Mouse (Mus musculus): ENCODE data around the gene Hoxd13.

The Hoxd13 gene

DNA sequence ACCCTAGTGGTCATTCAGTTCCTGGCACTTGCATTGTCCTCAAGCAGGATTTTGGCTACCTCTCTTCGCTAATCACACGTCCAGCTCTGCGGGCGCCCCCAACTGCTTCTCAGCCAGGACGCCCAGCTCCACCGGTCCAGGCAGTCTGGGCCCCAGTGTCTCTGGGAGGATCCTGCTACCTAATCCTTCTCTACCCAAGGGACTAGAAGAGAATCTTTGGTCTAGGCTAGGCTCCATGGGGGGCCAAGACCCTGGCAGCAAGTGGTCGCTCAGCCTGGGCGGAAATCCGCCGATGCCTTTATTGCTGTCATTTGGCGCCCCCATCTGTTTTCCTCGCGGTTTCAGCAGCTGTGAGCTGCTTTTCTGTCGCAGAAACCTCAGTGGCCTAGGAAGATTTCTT lies 6.4 kb upstream of the Hoxd13 start:
- no peak for DNase-seq (ENCODE audit: low read depth, low spot score)

DNA sequence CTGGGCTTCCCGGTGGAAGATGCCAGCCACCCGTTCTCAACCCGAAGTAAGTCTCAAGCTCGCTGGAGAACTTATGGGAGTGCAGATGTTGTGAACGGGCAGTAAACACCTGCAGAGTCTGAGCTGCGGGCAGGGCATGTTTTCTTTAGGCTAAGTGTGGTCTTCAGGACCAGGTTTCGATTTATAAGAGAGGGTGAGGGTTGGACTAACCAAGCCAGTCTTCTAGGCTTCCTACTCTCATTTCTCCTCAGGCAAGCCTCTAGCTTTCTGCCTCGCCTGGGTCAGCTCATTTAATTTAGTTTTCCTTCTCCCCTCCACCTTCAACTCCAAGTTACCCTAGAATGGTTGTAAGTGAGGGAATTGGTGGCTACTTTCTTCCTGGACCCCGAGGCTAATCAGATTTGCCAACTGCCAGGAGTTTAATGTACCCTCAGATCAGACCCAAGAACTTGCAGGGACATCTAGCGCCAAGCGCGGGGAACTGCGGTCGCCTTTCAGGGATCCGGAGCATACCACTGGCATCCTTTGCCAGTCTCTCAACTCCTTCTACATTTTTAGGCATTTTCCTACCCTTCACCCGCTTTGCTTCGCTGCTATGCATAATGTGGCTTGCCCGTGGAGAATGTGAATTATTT lies 4.7 kb upstream of the Hoxd13 start:
- no peak for DNase-seq (ENCODE audit: low read depth, low spot score)

DNA sequence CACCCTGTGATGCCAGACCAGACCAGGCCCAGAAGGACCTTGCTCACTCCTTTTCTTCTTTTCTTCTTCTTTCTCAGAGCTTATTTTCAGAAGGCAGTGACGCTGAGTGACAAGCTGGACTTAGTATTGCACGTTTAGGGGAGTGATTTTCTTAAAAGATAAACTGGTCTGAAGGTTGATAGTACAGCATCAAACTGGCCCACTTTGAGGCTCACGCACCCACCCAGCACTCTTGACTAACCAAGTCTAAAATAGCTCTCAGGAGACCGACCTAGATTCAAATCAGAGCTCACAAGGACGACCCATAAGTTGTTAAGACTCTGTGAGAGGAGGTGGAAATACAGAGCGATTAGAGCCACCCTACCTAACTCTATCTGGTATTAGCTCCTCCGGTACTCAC lies 1.7 kb upstream of the Hoxd13 start:
- no peak for DNase-seq (ENCODE audit: low read depth, low spot score)

DNA sequence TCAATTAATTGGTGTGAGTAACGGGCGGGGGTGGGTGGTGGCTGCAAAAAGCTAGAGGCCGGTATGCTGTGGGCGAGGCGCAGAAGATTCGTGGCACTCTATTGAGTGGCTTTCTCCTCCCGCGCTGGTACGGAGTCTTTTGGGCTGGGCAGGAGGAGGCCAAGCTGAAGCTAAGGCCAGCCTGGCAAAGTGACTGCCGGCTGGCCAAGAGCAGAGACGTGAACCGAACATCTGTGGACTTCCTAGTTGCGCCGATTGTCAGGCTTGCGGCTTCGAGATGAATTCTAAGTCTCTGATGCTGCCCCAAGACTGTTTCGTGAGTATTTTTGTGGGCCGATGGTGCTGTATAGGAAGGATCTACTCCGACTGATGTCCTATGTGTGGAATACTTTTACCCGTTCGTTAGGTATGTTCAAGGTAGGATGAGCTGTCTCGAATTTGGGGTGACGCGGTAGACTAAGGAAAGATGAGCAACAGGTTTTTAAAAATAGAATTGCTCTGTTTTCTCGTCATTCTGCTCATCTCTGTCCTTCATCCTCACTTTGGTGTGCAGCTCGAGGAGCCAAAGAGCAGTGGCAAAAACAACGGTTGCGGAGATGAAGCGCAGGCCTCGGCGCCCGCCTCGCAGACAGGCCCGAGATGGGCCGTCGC lies 794 bp upstream of the Hoxd13 start:
- DNase-seq (ENCODE audit: low read depth, low spot score): no peak

DNA sequence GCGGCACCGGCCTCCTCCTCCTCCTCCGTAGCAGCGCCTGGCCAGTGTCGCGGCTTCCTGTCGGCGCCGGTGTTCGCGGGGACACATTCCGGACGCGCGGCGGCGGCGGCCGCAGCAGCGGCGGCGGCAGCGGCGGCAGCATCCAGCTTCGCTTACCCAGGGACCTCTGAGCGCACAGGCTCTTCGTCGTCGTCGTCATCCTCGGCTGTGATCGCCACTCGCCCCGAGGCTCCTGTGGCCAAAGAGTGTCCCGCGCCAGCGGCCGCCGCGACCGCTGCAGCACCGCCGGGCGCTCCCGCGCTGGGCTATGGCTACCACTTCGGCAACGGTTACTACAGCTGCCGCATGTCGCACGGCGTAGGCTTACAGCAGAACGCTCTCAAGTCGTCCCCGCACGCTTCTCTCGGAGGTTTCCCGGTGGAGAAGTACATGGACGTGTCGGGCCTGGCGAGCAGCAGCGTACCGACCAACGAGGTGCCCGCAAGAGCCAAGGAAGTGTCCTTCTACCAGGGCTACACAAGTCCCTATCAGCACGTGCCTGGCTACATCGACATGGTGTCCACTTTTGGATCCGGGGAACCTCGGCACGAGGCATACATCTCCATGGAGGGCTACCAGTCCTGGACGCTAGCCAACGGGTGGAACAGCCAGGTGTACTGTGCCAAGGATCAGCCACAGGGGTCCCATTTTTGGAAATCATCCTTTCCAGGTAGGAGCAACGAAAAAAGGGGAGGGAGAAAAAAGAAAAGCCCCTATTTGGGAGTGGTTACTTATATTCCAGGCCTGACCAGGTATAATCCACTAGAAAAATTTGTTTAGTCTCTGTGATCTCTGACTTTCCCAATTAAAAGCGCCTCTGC lies 490 bp downstream of the Hoxd13 start:
- no peak for DNase-seq (ENCODE audit: low read depth, low spot score)

DNA sequence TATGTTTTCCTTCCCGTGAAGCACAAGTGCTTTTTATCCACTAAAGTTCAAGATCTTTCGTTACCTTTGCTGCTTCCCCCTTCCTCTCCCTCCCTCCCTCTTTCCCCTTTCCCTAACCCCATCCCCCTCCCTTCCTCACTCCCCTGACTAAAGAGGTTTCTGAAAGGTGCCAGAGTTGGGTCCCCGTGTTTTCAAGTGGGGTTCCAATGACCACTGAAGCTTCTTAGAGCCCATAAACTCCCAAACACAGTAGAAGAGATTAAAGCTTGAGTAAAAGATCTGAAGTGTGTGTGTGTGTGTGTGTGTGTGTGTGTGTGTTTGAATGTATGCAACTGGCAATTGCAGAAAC lies 1.1 kb downstream of the Hoxd13 start:
- no peak for DNase-seq (ENCODE audit: low read depth, low spot score)

DNA sequence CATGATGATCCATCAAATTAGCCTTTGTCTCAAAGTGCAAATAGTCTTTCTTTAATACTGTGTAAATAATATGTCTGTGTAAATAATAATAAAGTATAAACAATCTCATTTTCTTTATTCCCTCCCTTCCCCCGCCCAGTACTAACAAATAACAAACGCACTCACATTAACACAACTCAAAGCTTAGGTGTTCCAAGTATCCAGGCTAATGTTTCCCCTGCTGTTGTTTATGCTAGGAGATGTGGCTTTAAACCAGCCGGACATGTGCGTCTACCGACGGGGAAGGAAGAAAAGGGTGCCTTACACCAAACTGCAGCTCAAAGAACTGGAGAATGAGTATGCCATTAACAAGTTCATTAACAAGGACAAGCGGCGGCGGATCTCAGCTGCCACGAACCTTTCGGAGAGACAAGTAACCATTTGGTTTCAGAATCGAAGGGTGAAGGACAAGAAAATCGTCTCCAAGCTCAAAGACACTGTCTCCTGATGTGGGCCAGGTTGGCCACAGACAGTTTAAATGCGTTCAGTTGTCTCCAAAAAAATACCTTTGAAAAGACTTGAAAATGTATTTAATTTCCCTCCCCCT lies 1.6 kb downstream of the Hoxd13 start:
- no peak for DNase-seq (ENCODE audit: low read depth, low spot score)

DNA sequence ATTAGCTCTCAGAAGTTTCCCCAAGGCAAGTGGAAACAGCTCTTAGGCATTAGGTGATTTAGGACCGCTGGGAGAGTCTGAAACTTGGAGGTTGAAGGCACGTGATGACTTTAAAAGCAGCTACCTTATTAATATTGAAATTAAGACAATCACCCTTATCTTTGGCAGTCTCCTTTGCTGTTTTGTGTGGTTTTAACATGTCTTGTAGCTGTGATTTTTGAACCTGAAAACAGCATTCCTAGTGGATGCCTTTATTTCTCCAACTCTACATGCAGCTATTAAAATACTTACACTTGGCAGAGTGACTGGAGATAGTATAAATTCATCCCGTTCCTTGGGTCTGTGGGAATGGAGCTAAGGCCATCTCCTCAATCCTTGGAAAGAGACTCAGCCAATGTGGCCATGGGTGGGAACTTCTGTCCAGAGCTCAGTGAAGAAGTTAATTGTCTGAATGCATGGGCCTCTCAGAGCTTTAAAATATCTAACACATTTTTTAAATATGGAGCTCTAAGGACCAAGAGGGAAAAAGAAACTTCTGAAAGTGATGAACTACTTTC lies 2.6 kb downstream of the Hoxd13 start:
- DNase-seq (ENCODE audit: low read depth, low spot score): no peak

DNA sequence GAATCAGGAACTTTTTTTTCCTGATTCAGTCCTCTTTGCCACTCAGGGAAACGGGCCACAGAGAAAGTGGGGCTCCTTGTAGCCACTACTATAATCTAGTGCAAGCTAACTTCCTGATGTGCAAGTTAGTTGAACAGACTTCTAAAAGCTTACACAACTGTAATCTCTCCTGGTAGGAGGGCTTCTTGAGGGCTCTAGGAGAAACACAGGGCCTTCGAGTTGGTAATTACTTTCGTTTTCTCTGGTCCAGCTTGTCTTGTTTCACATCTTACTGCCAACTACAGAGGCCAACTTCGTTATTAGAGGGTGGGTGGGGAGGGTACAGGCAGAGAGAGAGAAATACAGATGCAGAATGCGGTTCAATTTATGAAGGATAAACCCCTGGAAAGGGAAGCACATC lies 3.7 kb downstream of the Hoxd13 start:
- DNase-seq (ENCODE audit: low read depth, low spot score): no peak

DNA sequence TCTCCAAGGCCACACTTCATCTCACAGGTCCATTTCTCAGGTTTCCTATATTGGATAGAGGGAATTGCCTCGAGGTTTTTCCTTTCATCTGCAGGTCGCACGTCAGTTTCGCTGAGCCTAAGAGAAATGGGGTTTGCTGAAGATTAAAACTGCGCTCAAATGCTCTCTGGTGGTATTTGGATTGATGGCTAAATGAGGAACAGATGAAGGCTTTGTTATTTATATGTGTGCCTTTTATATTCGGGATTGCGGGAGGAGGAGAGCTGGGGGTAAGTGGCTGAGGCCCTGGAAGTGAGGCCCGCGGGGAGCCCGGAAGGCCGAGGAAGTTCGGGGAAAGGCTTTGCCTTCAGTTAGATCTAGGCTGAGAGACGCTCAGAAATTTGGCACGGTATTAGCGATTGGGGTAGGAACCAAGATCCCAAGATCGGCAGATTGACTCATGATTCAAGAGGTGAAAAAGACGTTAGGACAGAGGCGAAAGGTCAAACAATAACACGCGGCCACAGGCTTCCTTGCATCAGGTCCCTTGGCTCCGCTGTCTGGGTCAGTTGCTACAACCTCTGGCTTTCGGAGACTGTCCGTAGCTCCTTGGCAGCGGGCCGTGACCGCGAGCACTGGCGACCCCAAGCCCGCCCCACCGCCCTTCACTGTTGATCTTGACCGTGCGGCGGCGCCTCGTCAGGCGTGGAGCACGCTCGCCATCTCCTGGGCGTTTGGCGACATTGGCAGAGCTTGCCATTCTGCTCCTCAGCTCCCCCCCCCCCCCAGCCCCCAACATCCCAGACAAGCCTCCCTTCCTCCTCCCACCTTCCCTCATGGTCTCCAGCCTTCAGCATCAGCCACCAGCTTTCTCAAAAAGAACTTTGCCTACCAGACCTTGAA lies 4.6 kb downstream of the Hoxd13 start:
- DNase-seq (ENCODE audit: low read depth, low spot score): no peak

DNA sequence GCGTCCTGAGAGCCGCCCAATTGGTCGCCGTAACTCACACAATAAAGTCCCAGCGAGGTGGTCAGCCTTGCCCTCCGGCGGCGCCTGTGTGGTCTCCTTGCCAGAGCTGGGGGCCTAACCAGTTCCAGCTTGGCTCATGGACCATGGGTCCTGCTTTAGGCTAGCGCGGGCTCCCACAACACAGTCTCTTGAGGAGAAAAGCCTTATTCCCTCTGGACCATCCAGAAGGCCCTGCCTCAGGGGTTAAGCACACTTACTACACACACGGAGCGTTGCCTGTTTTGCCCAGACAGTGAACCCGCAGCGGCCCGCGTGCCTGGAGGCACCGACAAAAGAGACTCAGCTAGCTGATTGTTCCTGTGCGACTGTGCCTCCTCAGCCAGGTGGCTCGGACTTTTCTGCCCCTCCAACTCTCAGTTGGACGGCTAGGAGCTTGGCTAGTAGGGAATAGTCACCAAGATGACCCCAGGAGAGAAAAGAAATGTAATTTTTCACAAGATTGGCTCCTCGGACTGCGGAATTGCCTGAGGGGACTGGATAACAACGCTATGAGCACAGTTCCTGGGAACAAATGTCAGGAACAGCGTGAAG lies 5.8 kb downstream of the Hoxd13 start:
- no peak for DNase-seq (ENCODE audit: low read depth, low spot score)

DNA sequence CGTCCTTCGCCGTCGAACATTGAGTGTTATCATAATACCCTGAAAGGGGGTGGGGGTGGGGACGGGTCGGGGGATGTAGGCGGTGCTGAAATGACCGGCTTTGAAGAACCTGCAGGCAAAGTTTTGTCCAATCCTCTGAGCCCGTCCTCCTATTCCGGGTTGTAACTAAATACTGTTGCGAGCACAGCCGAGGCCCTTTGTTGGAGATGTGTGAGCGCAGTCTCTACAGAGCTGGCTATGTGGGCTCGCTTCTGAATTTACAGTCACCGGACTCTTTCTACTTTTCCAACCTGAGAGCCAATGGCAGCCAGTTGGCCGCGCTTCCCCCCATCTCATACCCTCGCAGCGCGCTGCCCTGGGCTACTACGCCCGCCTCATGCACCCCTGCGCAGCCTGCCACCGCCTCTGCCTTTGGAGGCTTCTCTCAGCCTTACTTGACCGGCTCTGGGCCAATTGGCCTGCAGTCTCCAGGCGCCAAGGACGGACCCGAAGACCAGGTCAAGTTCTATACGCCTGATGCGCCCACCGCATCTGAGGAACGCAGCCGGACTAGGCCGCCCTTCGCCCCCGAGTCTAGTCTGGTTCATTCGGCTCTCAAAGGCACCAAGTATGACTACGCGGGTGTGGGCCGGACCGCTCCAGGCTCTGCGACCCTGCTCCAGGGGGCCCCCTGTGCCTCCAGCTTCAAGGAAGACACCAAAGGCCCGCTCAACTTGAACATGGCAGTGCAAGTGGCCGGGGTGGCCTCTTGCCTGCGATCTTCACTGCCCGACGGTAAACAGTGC lies 7.0 kb downstream of the Hoxd13 start, which contains the start of gene Hoxd12:
Hoxd12 (plus strand) TSS at position 133 of the 785 bp plus-strand sequence.
- no peak for DNase-seq (ENCODE audit: low read depth, low spot score)

DNA sequence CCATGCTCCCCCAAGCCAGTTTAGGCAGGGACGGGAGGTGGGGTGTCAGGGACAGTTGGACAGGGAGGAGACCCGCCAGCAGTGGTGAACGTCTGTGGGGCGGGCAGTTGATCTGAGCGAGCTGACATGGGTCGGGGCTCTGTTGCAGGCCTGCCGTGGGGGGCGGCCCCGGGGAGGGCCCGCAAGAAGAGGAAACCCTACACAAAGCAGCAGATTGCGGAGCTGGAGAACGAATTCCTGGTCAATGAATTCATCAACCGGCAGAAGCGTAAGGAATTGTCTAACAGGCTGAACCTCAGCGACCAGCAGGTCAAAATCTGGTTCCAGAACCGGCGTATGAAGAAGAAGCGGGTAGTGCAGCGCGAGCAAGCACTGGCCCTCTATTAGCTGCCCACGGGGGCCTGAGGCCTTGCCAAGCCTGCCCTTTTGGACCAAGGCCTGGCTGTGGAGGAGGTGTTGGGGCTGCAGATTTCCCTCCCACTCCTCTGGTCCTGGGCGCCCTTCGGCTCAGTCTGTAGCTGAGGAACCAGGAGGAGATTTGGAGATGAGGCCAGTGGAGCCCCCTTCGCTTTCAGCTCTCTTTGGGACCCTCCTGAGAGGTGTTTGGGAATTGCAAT lies 7.7 kb downstream of the Hoxd13 start:
- DNase-seq (ENCODE audit: low read depth, low spot score): no peak

DNA sequence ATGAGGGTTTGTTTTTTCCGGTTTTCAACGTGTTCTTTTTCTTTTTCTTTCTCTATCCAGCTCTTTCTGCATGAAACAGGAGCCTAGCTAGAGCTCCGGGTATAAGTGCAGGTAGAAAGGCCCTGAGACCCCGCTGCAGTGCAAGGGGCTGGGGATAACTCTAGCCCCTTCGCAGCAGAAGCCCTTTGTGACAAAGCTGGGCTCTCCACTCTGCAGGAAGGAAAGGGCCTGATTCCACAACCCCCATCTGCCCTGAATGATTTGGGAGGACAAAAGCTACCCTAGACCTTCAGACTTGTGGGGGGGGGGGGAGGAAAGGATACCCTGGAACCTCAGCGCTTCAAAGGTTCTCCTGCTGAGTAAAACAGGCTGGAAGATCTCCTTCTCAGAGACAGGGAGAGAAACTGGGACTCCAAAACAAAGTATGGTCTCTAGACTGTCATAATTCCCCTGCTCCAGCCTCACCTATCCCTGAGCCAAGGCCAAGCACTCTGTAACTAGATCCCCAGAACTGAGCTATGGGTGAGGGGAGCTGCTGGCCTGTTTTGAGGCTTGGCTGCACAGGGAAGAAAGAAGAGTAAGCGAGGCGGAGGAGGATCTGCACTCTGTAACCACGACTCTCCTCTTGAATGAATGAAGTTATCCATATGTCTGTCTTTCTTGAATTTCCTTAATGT lies 8.4 kb downstream of the Hoxd13 start:
- no peak for DNase-seq (ENCODE audit: low read depth, low spot score)

DNA sequence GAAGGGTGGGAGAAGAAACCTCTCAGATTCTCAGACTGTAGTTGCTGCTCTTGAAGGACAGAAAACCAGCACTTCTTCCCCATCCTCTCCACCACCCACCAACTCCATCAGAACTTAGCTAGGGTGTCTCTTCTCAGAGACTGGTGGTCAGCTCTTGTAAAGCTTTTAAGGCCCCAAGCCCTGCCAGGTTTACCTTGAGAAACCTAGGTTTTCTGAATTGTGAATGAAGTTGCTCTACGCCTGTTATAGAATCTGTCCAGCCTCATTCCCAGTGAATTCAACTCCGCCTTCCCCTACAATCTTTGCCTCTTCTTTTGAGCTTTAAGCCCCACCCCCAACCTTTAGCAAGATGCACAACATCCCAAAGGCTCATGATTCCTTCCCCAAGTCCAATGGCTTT lies 9.0 kb downstream of the Hoxd13 start:
- no peak for DNase-seq (ENCODE audit: low read depth, low spot score)

DNA sequence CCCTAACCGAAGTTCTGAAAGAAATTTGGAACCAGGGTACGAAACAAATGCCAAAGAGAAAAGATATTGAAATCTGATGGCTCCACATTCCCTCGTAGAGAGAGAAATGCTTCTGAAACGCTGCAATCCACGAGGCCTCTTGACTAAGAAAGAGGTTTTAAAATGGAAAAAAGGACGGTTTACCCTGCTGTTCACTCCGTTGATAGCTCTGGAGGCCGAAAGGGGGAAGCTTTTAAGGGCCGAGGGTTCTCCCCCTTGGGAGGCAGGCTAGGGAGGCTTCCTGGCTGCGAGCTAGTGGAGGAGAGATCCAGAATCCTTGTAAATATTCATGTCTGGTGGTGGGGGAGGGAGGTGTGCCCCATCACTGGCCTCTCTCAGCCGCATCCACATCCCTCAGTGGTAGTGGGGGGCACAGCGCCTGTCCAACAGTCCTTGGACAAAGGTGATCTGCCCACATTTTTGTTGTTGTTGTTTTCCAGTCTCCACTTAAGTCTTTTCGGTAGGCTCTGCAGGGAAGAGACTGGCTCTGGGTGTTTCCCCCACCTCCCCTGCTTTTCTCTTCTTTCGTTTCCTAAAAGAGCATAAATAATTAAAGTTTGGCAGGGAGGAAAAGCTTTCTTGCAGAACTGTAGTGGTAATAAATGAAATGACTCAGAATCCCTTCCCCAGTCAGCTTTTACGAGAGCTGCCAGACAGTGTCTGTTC lies 10.9 kb downstream of the Hoxd13 start, which contains the start of gene Hoxd11:
Hoxd11 (plus strand) TSS at position 667 of the 705 bp plus-strand sequence.
- no peak for DNase-seq (ENCODE audit: low read depth, low spot score)

DNA sequence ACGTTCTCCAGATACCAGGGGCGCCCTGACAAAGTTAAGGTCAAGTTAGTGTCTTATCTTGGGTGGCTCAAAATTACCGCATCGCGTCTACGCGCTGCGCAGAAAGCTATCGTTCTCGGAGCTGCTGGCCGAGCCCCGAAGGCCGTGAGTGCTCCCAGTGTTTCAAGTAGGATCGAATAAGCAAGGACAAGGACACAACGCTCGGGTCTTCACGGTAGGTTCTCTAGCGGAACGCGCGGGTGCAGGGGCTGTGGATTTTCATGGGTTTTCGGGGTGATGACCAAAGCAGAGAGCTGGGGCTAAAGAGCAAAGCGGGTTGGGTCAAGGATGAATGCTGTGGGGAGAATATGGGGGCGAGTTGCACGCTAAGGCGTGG lies 11.5 kb downstream of the Hoxd13 start:
- DNase-seq (ENCODE audit: low read depth, low spot score): no peak

DNA sequence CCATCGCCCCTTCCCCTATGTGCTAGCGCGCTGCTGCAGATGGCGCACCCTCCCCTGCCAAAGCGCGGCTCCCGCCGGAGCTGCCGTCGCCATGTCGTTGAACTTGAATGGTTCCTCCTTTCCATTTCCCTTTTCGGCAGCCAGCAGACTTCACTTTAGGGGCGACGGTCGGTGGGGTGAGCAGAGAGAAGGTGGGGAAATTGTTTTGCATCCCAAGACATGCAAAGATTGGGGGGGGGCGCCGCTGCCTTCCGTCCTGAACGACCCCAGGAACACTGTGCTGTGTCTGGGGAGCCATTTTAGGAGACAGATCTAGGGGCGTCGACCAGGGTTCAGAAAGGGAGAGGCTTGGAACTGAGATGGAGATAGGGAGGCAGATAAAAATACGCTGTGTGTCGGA lies 11.9 kb downstream of the Hoxd13 start:
- no peak for DNase-seq (ENCODE audit: low read depth, low spot score)
